Mouse (Mus musculus): ENCODE data around the gene Thumpd1. TPM values are rescaled to one million over a fixed set of nuclear protein-coding genes. Genes with fewer than 3 reads are reported as not detected.

Gene Thumpd1
- polyA plus RNA-seq, 1 experiment from 2014 or later, result 51.4 TPM

DNA sequence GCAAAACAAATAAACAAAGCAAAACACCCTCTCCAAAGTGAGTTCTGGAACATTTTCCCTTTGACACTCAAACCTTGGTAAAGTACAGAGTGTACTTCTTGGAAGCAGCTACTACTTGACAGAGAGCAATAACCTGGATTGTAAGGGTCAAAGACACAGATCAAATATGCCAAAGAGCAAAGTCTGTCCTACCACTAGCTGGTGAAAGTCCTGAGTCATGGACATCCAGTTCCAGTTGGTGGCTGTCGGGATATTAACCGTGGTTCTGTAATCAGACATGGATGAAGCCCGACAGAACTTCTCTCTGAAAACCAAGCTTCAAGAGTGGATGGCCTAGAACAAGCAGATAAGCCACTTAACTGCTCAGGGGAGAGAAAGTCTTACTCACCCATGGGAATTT lies 52.7 kb downstream of the Thumpd1 start:
- H3K27ac ChIP-seq, result no peak overlapping the region

More for the DNA sequence above, 52.7 kb downstream of the Thumpd1 start:
- H3K9ac ChIP-seq, result no peak overlapping the region
- 55% methylated on average over 3 of the region's 3 CpGs for WGBS (ENCODE audit: insufficient replicate concordance)
- no peak overlapping the region for H3K4me2 ChIP-seq
- H3K36me3 ChIP-seq, result no peaks in the 10 kb centered on the region
- no peak for ATAC-seq
- H3K4me1 ChIP-seq, result no peaks in the 10 kb centered on the region
- H3K4me3 ChIP-seq, result no peak overlapping the region
- H3K9me3 ChIP-seq (replicated peaks), result no peaks in the 10 kb centered on the region
- H3K27me3 ChIP-seq (replicated peaks), result no peaks in the 10 kb centered on the region

Other genes starting within 250 kb of the Thumpd1 start
- not detected in 2 replicates for gene Umod, start 241.5 kb downstream of the Thumpd1 start, polyA plus RNA-seq (2016; fragmentation: Nextera tagmentation; extraction: Ambion mirVana)
- not detected in 2 replicates for gene Acsm5, start 201.3 kb downstream of the Thumpd1 start, polyA plus RNA-seq (2016; fragmentation: Nextera tagmentation; extraction: Ambion mirVana)
- gene Pdilt, start 197.3 kb downstream of the Thumpd1 start, polyA plus RNA-seq (2016; fragmentation: Nextera tagmentation; extraction: Ambion mirVana), result not detected in 2 replicates
- not detected in 2 replicates for gene Acsm2, start 166.5 kb downstream of the Thumpd1 start, polyA plus RNA-seq (2016; fragmentation: Nextera tagmentation; extraction: Ambion mirVana)
- gene Acsm1, start 113.8 kb downstream of the Thumpd1 start, polyA plus RNA-seq (2016; fragmentation: Nextera tagmentation; extraction: Ambion mirVana), result 0.17 and 0.39 TPM in 2 replicates
- not detected in 2 replicates for gene Acsm4, start 30.8 kb downstream of the Thumpd1 start, polyA plus RNA-seq (2016; fragmentation: Nextera tagmentation; extraction: Ambion mirVana)
- gene Acsm3, start 40.1 kb upstream of the Thumpd1 start, polyA plus RNA-seq (2016; fragmentation: Nextera tagmentation; extraction: Ambion mirVana), result 0.26 and 0.31 TPM in 2 replicates
- gene Rexo5, start 73.2 kb upstream of the Thumpd1 start, polyA plus RNA-seq (2016; fragmentation: Nextera tagmentation; extraction: Ambion mirVana), result 13.6 and 14.0 TPM in 2 replicates
- gene Eri2, start 73.3 kb upstream of the Thumpd1 start, polyA plus RNA-seq (2016; fragmentation: Nextera tagmentation; extraction: Ambion mirVana), result 16.6 and 16.9 TPM in 2 replicates
- 4.3 and 4.6 TPM in 2 replicates for gene Lyrm1, start 175.1 kb upstream of the Thumpd1 start, polyA plus RNA-seq (2016; fragmentation: Nextera tagmentation; extraction: Ambion mirVana)
- 3.1 and 3.5 TPM in 2 replicates for gene Dcun1d3, start 175.5 kb upstream of the Thumpd1 start, polyA plus RNA-seq (2016; fragmentation: Nextera tagmentation; extraction: Ambion mirVana)